Mouse (Mus musculus): ENCODE data around the gene Igsf21. TPM values are rescaled to one million over a fixed set of nuclear protein-coding genes. Genes with fewer than 3 reads are reported as not detected.

The Igsf21 gene
- total RNA-seq, 4 experiments from 2014 or later = 34.4 to 42.1 (median 38.2) TPM

DNA sequence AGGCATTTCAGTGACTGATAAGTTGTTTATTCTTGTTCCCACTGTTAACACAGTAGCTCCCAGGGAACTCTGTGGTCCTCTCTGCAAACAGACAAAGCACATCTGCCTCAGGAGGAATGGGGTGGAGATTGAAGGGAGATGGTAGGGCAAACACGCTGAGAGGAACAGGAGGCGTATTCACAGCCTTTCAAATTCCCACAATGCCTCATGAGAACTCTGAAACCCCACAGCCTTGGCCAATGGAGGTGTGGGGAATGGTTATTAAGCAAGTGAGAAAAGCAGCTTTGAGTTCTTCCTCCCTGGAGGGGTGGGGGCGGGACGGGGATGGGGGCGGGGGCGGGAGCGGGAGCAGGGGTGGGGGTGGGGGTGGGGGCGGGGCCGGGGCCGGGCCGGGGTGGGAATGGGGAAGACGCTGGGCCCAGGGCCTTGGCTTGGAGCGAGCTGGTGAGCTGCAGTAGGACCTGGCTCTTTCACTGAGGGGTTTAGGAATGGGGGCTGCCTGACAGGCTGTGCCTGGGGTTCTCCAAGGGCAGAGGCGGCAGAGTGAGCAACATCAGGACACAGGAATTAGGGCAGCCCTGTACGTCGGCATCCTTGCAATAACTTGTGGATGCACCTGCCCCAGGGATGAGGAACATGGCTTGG is 253.4 kb downstream of the Igsf21 start:
- no peak for DNase-seq (ENCODE audit: low spot score in 2 of 2)

DNA sequence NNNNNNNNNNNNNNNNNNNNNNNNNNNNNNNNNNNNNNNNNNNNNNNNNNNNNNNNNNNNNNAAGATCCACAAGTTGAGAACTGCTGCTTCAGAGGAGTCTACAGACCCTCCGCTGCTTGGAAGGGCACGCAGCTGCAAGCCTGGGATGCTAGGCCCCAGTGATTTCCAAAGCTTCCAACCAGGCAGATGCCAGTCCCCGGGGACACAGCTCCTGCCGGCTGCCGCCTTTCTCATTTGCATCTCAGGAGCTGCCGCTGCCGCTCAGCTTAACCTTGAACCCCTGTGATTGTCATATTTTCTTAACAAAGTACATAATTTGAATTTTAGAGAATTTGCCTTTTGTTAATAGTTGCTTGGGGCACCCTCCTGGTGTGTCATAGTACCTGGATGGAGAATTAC is 259.7 kb downstream of the Igsf21 start:
- DNase-seq (ENCODE audit: low spot score in 2 of 2) = no peak

DNA sequence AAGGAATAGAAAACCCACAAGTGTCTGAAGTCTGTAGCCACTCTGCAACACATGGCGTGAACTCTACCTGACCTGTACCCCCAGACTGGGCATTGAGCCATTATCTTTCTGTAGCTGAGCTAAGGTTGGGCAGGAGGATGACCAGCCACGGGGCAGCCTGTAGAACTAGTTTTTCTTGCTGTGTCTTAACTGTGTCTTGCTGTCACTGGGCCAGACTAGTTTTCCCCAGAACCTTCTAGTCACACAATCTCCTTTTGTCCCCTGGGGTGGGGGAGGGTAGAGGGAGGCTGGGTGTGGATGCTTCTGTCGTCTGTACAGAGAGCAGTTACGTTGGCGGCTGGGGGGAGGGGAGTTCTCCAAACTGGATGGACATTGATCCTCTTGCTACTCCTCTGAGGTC is 267.9 kb downstream of the Igsf21 start:
- DNase-seq (ENCODE audit: low spot score in 2 of 2) = no peak

DNA sequence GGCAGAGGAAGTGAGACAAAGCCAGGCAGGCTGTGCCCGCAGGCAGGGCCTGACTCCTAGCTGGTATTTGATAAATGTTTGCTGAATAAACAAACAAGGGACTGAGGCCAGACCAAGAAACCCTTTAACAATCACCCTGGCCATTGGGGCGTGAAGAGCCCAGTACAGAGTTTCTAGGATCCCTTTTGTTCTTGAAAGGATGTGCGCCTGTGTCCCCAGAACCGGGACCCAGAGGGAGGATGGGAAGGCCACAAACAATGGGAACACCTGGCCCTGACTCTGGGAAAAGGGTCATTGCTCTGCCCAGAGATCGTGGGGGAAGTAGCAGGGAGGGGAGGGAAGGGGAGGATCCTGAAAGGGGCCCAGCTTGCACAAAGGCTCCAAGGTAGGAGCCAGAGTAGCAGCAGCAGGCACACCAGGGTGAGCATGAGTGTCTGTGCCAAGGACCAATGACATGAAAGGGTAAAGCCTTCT is 269.2 kb downstream of the Igsf21 start:
- DNase-seq (ENCODE audit: low spot score in 2 of 2) = no peak
